Mouse (Mus musculus) naive thymus-derived CD4-positive, alpha-beta T cell, adult 5 months (primary cell): ENCODE measurements around the gene Actn1. TPM values are rescaled to one million over a fixed set of nuclear protein-coding genes. Genes with fewer than 3 reads are reported as not detected.

Source experiments
- polyA plus RNA-seq: library from polyadenylated mRNA; unstranded; fragments of 100-300 nt; shearing (Covaris generic); gene quantifications from one replicate; pipeline ENCODE4 v1.2.1, GENCODE M21; 2017

Gene Actn1
- 99.7 TPM for polyA plus RNA-seq

GRCm38 (mm10) chr12:80260056-80260743 lies at the start of gene Actn1:
Gene Actn1, minus strand, starts transcription at chr12:80260371.

Other genes starting within 250 kb of the Actn1 start
- gene Zfp36l1, start 147.4 kb downstream of the Actn1 start, polyA plus RNA-seq = 110 TPM
- 66.6 TPM for gene Dcaf5, start 176.2 kb upstream of the Actn1 start, polyA plus RNA-seq
- 48.1 TPM for gene Exd2, start 202.7 kb upstream of the Actn1 start, polyA plus RNA-seq